Mouse (Mus musculus): ENCODE measurements at regions not wholly inside any gene's neighbourhood (a gene's known extent, or its start where the extent isn't known, plus 50 kb on each side); places are given as distances from the start of the nearest gene placed in this dataset.

DNA sequence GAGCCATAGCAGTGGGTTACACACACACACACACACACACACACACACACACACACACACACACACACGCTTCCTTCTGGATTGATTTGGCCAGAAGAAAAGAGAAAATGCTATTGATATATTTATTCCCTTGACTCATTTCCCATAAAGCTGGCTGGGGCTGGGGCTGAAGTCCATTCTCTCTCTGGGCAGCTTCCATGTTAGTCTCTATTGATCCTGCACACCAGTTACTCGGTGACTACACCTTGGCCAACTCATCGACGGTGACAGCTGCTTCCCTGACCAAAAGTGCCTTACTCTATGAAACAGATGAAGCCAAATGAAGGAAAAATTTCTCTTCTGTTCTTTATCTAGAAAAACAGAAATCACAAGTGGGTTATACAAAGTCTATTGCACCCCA lies 82.1 kb downstream of the Snx18 start:
- DNase-seq (ENCODE audit: low spot score in 2 of 2): peak in 1 of 2 experiments; percentile 42

DNA sequence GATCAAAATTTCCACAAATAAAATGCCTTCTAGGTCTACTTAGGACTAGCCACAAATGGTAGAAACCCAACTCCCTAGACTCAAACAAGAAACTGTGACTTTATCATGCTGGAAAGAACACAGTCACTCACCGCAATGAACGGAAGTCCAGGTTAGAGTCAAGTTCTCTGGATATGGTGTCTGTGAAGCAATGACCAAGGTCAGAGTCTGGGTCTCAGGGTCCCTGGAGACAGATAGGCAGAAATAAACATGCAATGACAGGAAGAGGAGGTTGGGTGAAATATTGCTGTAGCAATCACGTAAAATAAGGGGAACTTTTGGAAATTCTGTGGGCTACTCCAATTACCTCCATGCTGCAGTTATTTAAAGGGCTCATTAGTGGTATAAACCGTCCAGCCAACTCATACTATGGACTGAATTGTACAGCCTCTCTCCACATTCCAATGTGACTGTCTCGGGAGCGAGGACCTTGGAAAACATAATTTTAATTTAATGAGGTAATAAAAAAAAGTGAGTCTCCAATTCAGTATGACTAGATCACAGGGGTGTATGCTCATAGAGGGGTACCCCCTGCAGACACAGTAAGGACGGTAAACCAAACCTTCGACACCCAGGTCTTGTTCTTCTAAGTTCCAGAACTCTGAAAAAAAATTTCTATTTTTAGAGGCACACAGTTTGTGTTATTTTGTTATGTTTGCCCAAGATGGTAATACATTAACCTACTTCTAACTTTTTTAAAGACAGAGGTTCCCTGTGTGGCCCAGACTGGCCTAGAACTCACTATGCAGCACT lies 83.5 kb downstream of the Snx18 start:
- DNase-seq (ENCODE audit: low spot score in 2 of 2): peak in 1 of 2 experiments; percentile 30

DNA sequence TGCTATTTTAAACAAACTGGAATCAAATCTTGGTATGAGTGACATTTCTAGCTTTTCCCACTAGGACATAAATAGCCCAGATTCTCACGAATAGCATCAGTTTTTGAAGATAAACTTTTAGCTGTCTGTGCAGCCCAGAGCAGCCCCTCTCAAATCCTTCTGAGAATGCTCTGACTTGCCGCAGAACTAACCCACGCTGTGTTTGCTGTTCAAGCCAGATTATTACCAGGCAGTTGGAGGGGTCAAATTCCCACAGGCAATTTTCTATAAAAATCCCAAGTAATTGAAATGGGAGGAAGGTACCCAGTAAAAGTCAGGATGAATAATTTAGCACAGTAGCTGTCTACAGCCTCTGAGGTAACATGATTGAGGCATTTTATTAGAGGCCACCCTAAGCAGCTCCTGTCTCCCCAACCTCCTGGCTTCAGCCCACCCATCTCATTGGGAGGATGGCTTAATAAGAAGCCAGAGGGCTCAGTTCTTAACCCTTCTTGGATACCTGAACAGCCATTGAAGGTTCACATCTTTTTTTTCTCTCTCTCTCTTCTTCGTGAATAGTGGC lies 84.4 kb downstream of the Snx18 start:
- DNase-seq (ENCODE audit: low spot score in 2 of 2): no peak

DNA sequence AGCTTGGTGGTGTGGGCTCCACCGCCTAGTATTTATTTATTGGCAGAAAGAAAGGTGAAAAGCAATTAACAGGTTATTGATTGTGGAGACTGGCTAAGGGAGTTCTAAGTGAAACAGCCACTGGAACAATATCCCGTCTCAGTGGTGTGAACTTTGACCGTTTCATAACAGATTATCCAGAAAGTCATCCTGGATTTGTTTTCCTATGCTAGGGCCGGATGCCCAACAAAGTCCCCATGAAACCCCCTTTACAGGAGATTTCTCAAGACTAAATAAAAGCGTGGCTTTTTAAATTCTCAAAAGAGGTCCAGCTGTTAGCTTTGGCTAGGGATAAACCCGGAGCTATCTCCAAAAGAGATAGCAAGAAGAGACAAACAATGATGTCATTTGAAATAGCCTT lies 91.4 kb downstream of the Snx18 start:
- DNase-seq (ENCODE audit: low spot score in 2 of 2): no peak

DNA sequence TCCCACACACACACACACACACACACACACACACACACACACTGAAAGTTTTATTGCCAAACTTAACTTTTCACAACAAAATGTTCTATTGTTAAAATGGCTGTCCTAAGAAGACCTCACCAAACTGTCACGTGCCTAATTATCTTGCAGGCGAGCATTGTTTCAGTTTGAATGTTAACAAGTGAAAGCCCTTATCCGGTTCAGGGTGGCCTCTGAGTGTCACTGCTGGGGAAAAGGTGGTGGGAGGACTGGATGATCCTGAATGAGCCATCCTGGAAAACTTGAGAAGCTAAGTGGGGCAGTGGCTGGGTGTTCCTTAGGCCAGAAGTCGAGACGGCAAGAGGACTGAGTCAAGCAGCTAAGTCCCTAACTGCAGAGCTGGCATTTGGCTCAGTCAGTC lies 94.9 kb downstream of the Snx18 start:
- no peak for DNase-seq (ENCODE audit: low spot score in 2 of 2)

DNA sequence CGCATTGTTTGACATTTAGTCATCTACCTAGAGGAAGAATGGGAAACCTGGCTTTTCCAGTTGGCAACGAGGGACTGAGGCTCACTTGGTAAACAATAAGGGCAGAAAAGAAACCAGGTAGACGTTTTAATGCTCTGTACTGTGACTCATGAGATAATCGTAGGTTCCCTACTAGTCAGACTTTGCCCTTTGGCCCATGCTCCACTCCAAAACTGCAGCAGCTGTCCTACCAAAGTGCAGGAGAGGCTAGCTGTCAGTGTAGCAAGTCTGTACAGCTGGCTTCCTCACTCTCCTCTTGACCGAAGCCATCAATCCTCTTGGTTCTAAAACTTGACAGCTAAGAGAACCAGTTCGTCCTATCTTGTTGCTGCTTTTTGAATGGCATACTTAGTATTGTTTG lies 100.2 kb downstream of the Snx18 start:
- DNase-seq (ENCODE audit: low spot score in 2 of 2): no peak

DNA sequence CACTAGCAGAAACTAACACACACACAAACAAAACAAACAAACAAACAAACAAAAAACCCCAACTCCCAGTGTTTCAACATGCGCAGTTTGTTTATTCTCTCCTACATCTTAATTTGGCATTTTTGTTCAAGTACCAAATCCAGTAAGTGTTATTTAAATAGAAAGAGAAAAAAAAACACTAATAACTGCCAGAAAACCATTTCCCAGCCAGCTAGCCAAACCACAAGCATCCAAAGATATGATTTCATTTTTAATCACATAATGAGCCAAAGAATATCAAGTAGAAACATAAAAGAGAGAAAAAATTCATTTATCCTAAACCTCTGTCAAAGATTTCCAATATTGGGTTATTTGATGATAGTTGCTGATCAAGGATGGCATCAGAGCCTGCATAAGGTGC lies 102.3 kb downstream of the Snx18 start:
- DNase-seq (ENCODE audit: low spot score in 2 of 2): no peak

DNA sequence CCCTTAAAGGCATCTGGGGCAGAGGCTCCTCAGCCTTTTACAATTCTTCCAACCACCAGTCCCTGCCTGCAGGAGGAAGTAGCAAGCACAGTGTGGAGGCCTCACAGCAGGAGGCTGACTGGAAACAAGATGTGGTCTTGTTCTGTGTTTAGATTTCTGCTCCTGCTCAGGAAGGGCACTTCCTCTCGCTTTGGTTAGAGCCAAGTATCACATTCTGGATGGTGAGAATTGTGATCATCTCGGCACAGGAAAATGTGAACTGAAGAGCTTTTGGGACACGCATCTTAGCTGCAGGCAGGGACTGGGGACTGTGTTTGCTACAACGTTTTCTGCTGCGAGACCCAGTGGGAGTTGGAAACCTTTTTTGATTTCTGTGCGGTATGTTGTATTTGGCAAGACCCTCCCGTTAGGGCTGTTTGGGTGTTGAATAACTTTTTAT lies 103.2 kb downstream of the Snx18 start:
- DNase-seq (ENCODE audit: low spot score in 2 of 2): no peak

DNA sequence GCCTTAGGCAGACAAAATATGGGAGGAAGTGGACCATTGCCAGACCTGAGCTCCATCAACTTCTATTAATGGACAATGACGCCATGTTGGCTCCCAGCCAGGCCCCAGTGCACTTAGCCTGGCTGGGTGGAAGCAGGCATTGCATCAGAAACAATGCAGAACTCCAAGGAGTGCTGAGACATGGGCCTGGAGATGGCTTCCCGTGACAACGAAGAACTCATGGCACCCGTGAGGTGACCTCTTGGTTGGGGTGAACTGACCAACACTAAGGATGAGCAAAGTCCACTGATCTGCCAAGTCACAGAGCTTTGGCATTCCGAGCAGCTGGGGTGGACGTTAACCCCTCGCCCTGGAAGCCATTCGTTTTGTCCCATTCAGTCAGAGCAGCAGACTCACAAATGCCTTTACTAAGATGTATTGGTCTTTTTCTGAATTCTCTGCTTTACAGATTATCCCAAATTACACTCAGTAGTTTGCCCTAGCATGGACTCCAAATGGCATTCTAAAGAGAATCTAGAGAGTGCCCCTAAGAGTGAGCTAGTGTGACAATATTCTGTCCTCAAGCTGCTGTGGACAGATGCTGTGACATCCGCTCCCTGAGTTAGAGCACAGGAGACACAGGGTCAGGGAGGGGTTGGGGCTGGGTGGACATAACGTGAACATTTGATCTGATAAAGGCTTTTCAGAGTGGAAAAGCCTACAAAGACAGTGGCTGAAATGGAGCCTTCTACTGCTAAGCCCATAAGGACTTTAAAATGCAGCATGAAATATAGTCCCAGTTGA lies 108.8 kb downstream of the Snx18 start:
- DNase-seq (ENCODE audit: low spot score in 2 of 2): peak in 1 of 2 experiments; percentile 43

DNA sequence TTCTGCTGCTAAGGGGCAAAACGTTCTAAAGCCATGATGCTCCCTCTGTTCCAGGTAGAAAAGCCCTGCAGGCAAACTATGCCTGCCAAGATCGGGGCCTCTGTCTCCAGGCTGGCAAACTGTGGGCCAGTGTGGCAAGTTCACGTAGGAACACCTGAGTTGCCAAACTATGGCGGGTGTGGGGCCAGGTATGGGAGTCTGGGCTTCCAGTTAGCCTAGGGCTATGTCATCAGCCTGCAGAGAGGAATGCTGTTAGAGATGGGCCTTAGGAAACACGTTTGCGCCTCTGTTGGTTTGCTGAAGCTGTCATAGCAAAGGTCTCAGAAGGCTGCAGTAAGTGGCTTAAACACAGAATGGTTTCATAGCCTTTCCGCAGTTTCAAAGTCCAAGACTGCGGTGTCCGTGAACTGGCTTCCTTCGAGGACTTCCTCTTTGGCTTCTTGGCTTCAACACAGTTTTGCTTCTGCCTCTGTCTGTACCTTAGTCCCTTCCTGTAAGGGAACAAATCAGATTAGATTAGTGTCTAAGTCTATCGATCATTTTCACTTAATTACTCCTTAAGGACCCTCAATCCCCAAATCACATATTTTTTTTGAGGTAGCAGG lies 110.1 kb downstream of the Snx18 start:
- no peak for DNase-seq (ENCODE audit: low spot score in 2 of 2)

DNA sequence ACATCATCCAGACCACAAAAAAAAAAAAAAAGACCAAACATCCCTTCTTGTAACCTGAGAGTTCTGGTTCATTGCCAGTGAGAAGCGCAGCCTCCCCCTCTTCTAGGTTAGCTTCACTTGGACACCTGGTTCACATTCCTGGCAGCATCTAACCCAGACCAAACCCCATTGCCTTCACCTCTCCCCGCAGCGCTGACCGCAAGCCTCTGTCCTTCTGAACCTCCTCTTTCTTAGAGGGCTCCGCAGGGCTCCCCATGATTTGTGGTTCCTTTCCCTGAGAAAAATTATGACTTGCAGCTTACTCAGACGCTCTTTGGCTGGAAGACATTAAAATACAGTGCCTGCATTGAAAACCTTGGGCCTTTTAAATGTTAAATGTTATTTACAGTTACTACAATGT lies 115.8 kb downstream of the Snx18 start:
- no peak for DNase-seq (ENCODE audit: low spot score in 2 of 2)

DNA sequence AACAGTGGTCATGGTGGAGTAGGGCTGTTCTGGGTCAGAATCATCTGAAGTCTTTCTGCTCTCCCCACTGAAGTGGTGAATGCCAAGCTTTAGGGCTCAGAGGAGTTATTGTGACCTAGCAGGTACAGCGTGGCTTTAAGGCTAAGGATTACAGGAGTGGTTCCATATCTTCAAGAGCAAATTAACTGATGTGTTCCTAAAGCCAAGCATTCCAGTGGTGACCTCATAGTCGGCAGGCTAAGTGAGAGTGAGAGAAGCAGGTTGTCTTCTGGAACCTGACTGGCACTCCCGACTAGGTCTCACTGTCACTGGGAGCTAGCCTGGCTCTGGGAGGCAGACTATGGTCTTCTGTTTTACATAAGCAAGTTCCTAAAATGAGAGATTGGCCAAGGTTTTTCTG lies 116.3 kb downstream of the Snx18 start:
- DNase-seq (ENCODE audit: low spot score in 2 of 2): no peak

DNA sequence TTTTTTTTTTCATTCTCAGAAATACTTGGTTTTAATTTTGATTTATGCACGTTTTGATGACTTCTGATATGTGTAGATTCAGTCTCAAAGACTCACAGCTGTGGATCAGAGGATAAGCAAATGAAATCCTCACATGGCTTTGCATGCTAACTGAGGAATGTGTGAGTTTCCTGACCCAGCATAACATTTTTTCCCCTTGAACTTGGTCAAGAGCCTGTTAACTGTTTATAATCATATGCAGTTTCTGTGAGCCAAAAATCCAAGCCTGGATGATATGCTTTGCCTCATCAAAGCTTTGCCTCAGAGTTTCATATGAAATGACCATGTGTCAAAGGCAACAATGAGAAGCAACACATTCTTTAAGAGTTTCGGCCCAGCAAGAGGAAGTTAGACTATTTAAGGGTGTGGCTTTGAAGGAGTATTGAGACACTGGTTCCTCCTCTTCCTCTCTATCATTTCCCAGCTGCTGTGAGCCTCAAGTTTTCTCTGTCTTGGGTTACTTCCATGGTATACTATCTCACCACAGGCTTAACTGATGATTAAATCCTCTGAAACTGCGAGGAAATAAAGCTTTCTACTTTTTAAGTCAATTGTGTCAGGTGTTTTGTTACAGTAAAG lies 117.9 kb downstream of the Snx18 start:
- no peak for DNase-seq (ENCODE audit: low spot score in 2 of 2)

DNA sequence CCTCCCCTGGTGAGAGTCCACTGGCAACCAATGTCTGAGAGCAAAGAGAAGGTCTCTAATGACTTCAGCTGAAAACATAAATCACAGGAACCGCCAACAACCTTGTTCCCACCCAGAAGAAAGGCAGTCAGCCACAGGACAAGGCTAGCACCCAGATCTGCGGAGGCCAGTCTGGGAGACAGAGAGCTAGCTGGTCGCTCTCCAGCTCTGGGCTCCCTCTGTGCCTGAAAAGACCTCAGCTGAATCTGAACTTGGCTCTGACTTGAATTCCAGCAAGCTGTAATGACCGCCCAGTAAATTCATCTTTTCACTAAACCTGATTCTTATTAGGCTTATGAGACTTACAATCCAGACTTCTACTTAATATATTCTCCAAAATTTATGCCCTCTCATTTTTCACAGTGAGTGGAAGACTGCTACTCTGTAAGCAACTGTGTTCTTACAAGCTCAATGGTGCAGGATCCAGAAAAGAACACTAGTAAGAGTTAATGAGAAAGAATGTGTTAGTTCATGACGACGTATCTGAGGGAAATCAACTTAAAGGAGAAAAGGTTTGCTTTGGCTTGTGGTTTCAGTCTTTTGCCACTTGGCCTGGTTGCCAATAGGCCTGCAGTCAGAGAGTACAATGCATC lies 119.2 kb downstream of the Snx18 start:
- no peak for DNase-seq (ENCODE audit: low spot score in 2 of 2)

DNA sequence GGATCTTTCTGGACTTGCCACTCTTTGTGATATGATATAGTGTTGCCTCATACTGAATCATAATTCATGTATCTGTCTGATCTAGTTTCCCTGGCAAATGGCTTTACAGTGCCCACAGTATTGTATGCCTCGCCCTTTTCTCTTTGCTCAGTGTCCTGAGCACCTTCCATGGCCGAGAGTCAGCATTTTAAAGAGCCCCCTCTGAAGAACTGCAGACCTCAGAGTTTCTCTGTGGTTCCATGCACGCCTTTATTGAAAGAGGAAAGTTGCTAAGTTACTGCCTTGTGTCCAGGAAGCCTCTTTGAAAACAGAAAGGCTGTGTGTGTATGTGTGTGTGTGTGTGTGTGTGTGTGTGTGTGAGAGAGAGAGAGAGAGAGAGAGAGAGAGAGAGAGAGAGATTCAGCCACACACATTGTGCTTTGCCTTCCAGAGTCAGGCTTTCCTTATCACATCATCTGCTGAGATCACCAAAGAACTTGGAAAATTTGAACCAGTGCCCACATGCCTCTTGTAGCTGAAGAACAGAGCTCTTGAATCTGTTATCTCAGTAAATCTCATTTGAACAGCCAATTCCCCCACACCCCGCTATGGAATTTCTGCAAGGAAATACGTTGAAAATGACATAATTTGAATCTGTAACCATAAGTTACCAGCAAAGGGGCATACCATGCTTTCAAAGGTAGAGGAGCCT lies 122.6 kb downstream of the Snx18 start:
- DNase-seq (ENCODE audit: low spot score in 2 of 2): no peak

DNA sequence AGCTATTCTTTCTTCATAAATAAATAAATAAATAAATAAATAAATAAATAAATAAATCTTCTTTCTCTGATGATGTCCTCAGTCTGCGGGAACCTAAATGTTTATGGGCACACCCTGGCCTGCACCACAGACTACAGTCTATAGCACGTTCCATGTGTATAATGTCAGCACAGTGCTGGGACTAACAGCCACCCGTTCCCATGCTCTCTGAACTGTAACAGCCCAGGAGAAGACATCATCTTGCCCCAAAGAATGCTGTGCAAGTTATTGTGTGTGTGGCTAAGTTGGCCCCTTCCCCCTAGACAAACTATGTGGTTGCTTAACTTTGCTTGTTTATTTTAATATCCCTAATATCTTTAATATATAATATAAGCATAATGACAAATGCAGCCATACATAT lies 123.2 kb downstream of the Snx18 start:
- DNase-seq (ENCODE audit: low spot score in 2 of 2): no peak

DNA sequence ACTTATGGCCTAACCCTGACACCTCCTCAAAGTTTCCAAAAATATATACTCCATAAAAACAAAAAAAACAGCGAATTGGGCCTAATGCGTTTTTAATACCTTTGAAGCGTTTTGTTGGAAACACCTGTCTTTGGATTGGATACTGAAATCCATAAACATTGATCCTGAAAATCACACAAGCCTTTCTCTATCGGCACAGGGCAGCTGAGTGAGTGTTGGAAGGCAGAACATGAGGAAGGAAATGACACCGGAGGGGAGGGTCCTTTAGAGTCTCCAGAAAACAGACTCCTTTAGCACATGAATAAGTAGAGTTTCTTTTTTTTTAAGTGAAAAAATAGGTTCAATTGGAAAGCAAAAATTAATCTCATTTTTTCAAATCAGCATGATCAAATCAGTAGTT lies 123.7 kb downstream of the Snx18 start:
- DNase-seq (ENCODE audit: low spot score in 2 of 2): no peak

DNA sequence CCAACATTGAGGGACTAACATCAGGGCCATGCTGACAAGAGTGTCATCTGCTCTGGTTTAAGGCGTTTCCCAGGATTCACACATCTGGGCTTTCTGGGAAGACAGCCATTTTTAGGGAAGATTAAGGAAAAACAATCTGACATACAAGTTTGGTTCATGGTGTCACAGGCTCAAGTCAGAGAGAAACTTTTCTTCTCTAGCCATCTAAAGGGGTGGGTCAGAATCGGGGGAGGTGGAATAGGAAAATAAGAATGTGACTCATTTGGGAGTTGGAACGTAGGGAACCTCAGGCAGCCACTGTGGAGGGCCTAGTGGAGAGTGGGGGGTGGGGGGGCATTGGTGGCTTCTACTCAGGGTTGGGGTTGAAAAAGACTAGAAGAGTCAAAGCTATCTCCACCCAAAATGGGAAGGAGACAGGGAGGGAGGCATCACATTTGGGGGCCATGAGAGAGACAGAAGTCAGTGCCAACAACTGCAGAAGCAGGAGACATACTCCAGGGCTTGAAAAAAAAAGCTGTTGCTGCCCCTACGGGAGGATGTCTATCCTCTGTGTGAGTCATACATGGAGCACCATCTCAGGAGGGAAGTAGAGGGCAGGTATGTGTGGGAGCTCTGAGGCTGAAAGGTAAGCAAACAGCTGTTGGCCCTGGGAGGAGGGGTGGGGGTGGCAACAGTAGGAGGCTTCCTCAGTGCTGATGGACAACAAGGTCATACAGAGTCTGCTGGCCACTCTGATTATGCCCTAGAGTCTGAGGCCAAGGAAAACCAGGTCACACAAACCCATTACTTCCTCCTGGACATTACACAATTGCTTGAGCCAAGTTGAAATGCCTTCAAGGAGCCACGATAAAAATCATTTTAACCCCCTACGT lies 128.2 kb downstream of the Snx18 start:
- no peak for DNase-seq (ENCODE audit: low spot score in 2 of 2)

DNA sequence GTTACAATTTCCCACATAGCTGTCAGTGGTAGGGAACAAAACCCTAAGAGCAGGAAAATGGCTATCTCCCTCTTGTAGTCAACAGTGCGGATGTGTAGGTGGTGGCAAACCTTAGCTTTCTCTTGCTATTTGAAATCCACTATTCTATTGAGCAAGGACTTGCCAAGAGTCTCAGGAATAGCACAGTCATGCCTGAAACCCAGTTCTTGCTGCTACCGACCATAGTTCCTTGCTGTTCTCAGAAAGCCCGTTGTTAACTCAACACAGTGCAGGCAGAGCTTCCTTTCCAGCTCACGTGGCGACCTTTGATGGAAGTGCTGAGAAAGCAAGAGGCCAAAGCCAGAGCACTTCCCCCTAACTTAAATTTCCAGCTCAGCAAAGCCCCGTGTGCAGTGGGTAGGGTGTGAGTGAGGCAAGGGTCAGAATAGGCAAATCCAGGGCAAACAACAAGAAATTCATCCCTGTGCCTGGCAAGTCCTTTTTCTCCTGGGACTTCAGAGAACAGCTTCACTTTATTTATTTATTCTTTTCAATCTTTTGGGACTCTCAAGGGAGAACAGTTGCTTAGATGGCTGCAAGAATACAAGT lies 131.9 kb downstream of the Snx18 start:
- no peak for DNase-seq (ENCODE audit: low spot score in 2 of 2)

DNA sequence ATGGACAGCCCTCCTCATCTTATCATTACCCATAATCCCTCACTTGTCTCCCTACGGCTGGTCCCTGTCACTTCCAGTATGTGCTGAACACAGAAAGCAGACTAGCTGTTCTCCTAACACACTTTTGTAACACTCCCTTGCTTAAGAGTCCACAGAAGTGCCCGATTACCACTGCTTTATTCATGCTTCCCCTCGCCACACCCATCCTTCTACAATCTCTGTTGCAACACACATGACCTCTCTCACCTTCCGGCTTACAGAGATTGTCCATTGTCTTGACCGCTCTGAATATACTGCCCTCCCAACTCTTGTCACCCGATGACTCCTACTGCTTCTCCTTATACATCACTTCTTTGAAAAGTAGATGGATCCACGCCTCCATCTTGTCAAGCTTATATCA lies 132.9 kb downstream of the Snx18 start:
- DNase-seq (ENCODE audit: low spot score in 2 of 2): no peak

Measured in spleen, postnatal 4 days (tissue).